Mouse (Mus musculus): ENCODE results near the gene Flii. TPM values are rescaled to one million over a fixed set of nuclear protein-coding genes. Genes with fewer than 3 reads are reported as not detected.

Flii gene
- total RNA-seq, 4 experiments from 2014 or later, result 124 to 147 (median 134) TPM

Small RNAs within 50 kb of the gene (microRNA-seq; reads per million reads assigned to microRNA genes)
- 2.8 reads per million, percentile 1 among the genes with 10 or more reads in this experiment for gene Mir5100

Other genes starting within 250 kb of the Flii start
- 10 to 100 TPM; 81.3 to 88.8 (median 82.6) TPM for gene Alkbh5, start 190.9 kb downstream of the Flii start, total RNA-seq (2022)
- gene Llgl1, start 27.5 kb downstream of the Flii start, total RNA-seq (2022), result 10 to 100 TPM; 11.0 to 14.5 (median 11.9) TPM
- gene Mief2, start 1.1 kb upstream of the Flii start, total RNA-seq (2022), result 10 to 100 TPM; 37.3 to 51.5 (median 39.8) TPM
- 1 to 10 TPM; 3.9 to 6.1 (median 4.8) TPM for gene Top3a, start 50.1 kb upstream of the Flii start, total RNA-seq (2022)
- 10 to 100 TPM; 14.0 to 18.0 (median 15.8) TPM for gene Smcr8, start 50.3 kb upstream of the Flii start, total RNA-seq (2022)
- 10 to 100 TPM in 2 of 4 experiments, 1 to 10 TPM in 2; 6.4 to 16.4 (median 10.4) TPM for gene Shmt1, start 84.5 kb upstream of the Flii start, total RNA-seq (2022)
- 10 to 100 TPM; 19.9 to 23.9 (median 21.3) TPM for gene Dhrs7b, start 103.4 kb upstream of the Flii start, total RNA-seq (2022)
- 10 to 100 TPM; 29.8 to 35.3 (median 31.1) TPM for gene Tmem11, start 152.0 kb upstream of the Flii start, total RNA-seq (2022)
- gene Natd1, start 187.5 kb upstream of the Flii start, total RNA-seq (2022), result 10 to 100 TPM in 2 of 4 experiments, 1 to 10 TPM in 2; 8.6 to 15.0 (median 11.0) TPM
- 10 to 100 TPM; 74.6 to 80.8 (median 77.0) TPM for gene Map2k3, start 204.8 kb upstream of the Flii start, total RNA-seq (2022)

All from heart, adult 8-10 months (tissue).